Mouse (Mus musculus) myocyte (in vitro differentiated cells): ENCODE data around the gene Lama5.

Source experiments
- E2F4 ChIP-seq: IDR thresholded peaks from one replicate; pipeline ENCODE4 v1.6.1; 2011; ENCODE audit warnings: mild to moderate bottlenecking, control low read depth, moderate library complexity; ENCODE audit not compliant: insufficient read depth
- POLR2A ChIP-seq: IDR thresholded peaks from one replicate; pipeline ENCODE4 v1.6.1; 2011; ENCODE audit warnings: low read depth, mild to moderate bottlenecking, control low read depth, moderate library complexity; ENCODE audit not compliant: insufficient read length
- POLR2AphosphoS2 ChIP-seq: IDR thresholded peaks from one replicate; pipeline ENCODE4 v1.6.1; 2011; ENCODE audit warnings: low read depth, control low read depth; ENCODE audit not compliant: insufficient read length
- SRF ChIP-seq: IDR thresholded peaks from one replicate; pipeline ENCODE4 v1.6.1; 2011; ENCODE audit warnings: low read depth; ENCODE audit not compliant: control insufficient read depth, insufficient read length

GRCm38 (mm10) chr2:180269329-180269728 lies 43.7 kb upstream of the Lama5 start:
- no peak for TF ChIP-seq POLR2AphosphoS2
- TF ChIP-seq SRF: no peak
- no peak for TF ChIP-seq POLR2A
- no peak for TF ChIP-seq E2F4
